Mouse (Mus musculus) forebrain, embryonic 16.5 days (tissue): ENCODE data around the gene Cd101. TPM values are rescaled to one million over a fixed set of nuclear protein-coding genes. Genes with fewer than 3 reads are reported as not detected.

Source experiments
- ATAC-seq: fragments of 200-750 bp; cut with Nextera tagmentation; 2 replicates; pipeline ENCODE4 v1.8.0; 2017; ENCODE audit warnings: mild to moderate bottlenecking, moderate library complexity
- H3K27ac ChIP-seq: fragments of 300-500 bp; sonication (generic); 2 replicates; pipeline ENCODE4 v1.5.1; 2014; ENCODE audit warnings: low read length, control low read depth
- H3K27me3 ChIP-seq: fragments of 300-500 bp; sonication (generic); replicated peaks from 2 replicates; pipeline ENCODE4 v1.6.1; 2014; ENCODE audit warnings: low read length; ENCODE audit not compliant: control insufficient read depth, insufficient read depth
- H3K36me3 ChIP-seq: fragments of 300-500 bp; sonication (generic); 2 replicates; pipeline ENCODE4 v1.6.1; 2014; ENCODE audit not compliant: control insufficient read depth, insufficient read depth
- H3K4me1 ChIP-seq: fragments of 300-500 bp; sonication (generic); replicated peaks from 2 replicates; pipeline ENCODE4 v1.6.1; 2014; ENCODE audit warnings: low read length; ENCODE audit not compliant: control insufficient read depth, insufficient read depth
- H3K4me2 ChIP-seq: fragments of 300-500 bp; sonication (generic); 2 replicates; pipeline ENCODE4 v1.6.1; 2014; ENCODE audit warnings: mild to moderate bottlenecking, low read length, control low read depth
- H3K4me3 ChIP-seq: fragments of 300-500 bp; sonication (generic); replicated peaks from 2 replicates; pipeline ENCODE4 v1.5.1; 2014; ENCODE audit warnings: mild to moderate bottlenecking, low read length, control low read depth
- H3K9ac ChIP-seq: fragments of 300-500 bp; sonication (generic); replicated peaks from 2 replicates; pipeline ENCODE4 v1.6.1; 2014; ENCODE audit warnings: low read depth, low read length, control low read depth
- H3K9me3 ChIP-seq: fragments of 300-500 bp; sonication (generic); 2 replicates; pipeline ENCODE4 v1.6.1; 2016; ENCODE audit warnings: low read length; ENCODE audit not compliant: control insufficient read depth
- WGBS: fragments of 180-500 bp; shearing (Covaris S2); extraction: QIAGEN DNeasy Blood & Tissue Kit; methylation state at CpG from one replicate; pipeline ENCODE4 v1.1.7; 2014; 5-methylcytosine and 5-hydroxymethylcytosine counted together
- polyA plus RNA-seq: library from polyadenylated mRNA; unstranded; fragments of >200 nt; fragmentation: Nextera tagmentation; extraction: Ambion mirVana; gene quantifications from 2 replicates; pipeline ENCODE4 v1.2.1, GENCODE M21; 2015

Cd101 gene
- polyA plus RNA-seq, 1 experiment from 2014 or later = not detected

DNA sequence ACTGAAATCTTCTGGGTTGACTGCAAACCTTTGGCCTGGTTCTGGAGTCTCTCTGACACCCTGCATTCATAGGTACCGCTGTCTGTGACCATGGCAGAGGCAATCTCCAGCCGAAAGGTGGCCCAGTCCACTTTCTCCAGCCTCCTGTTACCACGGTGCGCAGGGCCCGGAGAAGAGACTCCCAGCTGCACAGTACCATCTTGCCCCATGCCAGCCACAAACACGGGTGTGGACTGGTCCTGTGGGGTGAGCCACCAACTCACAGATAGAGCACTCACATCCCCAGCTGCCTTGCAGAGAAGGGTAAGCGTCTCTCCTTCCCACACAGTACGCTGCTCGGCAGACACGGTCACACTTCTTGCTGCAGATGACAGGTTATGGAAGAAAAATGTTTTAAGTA lies 16.4 kb downstream of the Cd101 start:
- H3K27ac ChIP-seq = no peak overlapping the region
- H3K36me3 ChIP-seq = no peaks in the 10 kb centered on the region
- H3K4me3 ChIP-seq = no peak overlapping the region
- 0 out of 2 replicates have a peak, but pooled peaks have one; percentile 21 for ATAC-seq
- H3K4me2 ChIP-seq = no peak overlapping the region
- no peaks in the 10 kb centered on the region for H3K9me3 ChIP-seq
- 91% methylated on average over 10 of the region's 10 CpGs for WGBS
- H3K27me3 ChIP-seq = no peaks in the 10 kb centered on the region
- H3K4me1 ChIP-seq = peaks cover 17% of the 10 kb centered on the region
- no peak overlapping the region for H3K9ac ChIP-seq

- no peak overlapping the region for H3K27ac ChIP-seq
- peaks cover 17% of the 10 kb centered on the region for H3K4me1 ChIP-seq
- no peak overlapping the region for H3K4me3 ChIP-seq
- H3K4me2 ChIP-seq = no peak overlapping the region
- H3K27me3 ChIP-seq = no peaks in the 10 kb centered on the region
- no peak overlapping the region for H3K9ac ChIP-seq
- ATAC-seq = no peak
- H3K36me3 ChIP-seq = no peaks in the 10 kb centered on the region
- WGBS = 49% methylated on average over 8 of the region's 8 CpGs
- no peaks in the 10 kb centered on the region for H3K9me3 ChIP-seq
Measured at GRCm38 (mm10) chr3:101012597-101012996, 16.8 kb downstream of the Cd101 start.

DNA sequence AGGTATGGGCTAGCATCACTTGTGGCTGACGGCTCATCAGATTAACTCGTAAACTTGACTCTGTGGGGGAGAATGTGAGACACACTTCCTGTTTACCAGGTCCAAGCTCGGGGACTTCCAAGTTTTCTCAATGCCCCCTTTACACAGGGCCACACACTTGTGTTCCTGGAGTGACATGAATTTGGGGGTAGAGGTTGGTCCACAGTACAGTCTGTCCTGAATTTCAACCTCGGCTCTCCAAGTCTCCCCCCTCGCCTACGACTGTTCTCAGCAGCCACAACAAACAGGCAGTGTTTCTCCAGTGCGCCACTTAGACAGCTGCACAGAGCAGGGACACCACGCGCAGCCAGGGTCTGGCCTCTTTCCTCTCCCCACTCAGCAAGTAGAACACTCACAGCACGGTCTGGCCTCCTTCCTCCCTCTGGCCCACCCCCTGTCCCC lies 17.2 kb downstream of the Cd101 start:
- Histone ChIP-seq H3K36me3 (no peaks in the 10 kb centered on the region), H3K4me1 (peaks cover 17% of the 10 kb centered on the region), H3K9ac (no peak overlapping the region), H3K27me3 (no peaks in the 10 kb centered on the region), H3K4me3 (no peak overlapping the region), H3K4me2 (no peak overlapping the region), H3K9me3 (no peaks in the 10 kb centered on the region), H3K27ac (no peak overlapping the region)
- ATAC-seq = peak; percentile 69
- 51% methylated on average over 10 of the region's 10 CpGs for WGBS

GRCm38 (mm10) chr3:101011203-101011600 lies 18.2 kb downstream of the Cd101 start:
- Histone ChIP-seq H3K4me1 (peaks cover 17% of the 10 kb centered on the region), H3K4me2 (no peak overlapping the region), H3K27me3 (no peaks in the 10 kb centered on the region), H3K27ac (no peak overlapping the region), H3K9me3 (no peaks in the 10 kb centered on the region), H3K4me3 (no peak overlapping the region), H3K36me3 (no peaks in the 10 kb centered on the region), H3K9ac (no peak overlapping the region)
- 62% methylated on average over 5 of the region's 5 CpGs for WGBS
- no peak for ATAC-seq

- Histone ChIP-seq H3K36me3 (no peaks in the 10 kb centered on the region), H3K4me1 (peaks cover 17% of the 10 kb centered on the region), H3K27me3 (no peaks in the 10 kb centered on the region), H3K4me2 (no peak overlapping the region), H3K4me3 (no peak overlapping the region), H3K9ac (no peak overlapping the region), H3K9me3 (no peaks in the 10 kb centered on the region), H3K27ac (no peak overlapping the region)
- no peak for ATAC-seq
- WGBS = 94% methylated on average over 4 of the region's 4 CpGs
Measured at GRCm38 (mm10) chr3:101010589-101011202, 18.7 kb downstream of the Cd101 start.

- Histone ChIP-seq H3K27ac (no peak overlapping the region), H3K27me3 (no peaks in the 10 kb centered on the region), H3K36me3 (no peaks in the 10 kb centered on the region), H3K9me3 (no peaks in the 10 kb centered on the region), H3K9ac (no peak overlapping the region), H3K4me3 (no peak overlapping the region), H3K4me1 (peaks cover 2% of the 10 kb centered on the region), H3K4me2 (no peak overlapping the region)
- no peak for ATAC-seq
- WGBS = 76% methylated on average over 5 of the region's 5 CpGs
Measured at GRCm38 (mm10) chr3:101007112-101007782, 22.1 kb downstream of the Cd101 start.

DNA sequence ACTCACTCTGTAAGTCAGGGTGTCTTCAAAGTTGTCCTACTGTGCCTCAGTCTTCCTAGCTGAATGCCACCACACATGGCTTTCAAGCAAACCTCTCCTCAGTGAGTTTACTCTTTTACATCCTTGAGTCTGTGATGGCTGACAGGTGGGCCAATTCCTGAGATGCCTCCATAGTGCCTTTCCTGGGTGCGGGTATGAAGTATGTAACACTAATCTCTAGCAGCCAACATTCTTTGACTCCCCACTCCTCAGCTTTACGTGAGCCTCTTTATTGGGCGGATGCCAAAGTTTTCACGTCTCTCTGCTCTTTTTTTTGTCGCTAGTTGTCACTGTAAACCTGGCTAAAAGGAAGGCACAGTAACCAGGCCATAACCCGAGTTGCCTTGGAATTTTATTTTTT lies 24.0 kb downstream of the Cd101 start:
- Histone ChIP-seq H3K4me1 (no peaks in the 10 kb centered on the region), H3K4me2 (no peak overlapping the region), H3K27ac (no peak overlapping the region), H3K36me3 (no peaks in the 10 kb centered on the region), H3K27me3 (no peaks in the 10 kb centered on the region), H3K9me3 (no peaks in the 10 kb centered on the region), H3K9ac (no peak overlapping the region), H3K4me3 (no peak overlapping the region)
- ATAC-seq = no peak
- 67% methylated on average over 6 of the region's 6 CpGs for WGBS

DNA sequence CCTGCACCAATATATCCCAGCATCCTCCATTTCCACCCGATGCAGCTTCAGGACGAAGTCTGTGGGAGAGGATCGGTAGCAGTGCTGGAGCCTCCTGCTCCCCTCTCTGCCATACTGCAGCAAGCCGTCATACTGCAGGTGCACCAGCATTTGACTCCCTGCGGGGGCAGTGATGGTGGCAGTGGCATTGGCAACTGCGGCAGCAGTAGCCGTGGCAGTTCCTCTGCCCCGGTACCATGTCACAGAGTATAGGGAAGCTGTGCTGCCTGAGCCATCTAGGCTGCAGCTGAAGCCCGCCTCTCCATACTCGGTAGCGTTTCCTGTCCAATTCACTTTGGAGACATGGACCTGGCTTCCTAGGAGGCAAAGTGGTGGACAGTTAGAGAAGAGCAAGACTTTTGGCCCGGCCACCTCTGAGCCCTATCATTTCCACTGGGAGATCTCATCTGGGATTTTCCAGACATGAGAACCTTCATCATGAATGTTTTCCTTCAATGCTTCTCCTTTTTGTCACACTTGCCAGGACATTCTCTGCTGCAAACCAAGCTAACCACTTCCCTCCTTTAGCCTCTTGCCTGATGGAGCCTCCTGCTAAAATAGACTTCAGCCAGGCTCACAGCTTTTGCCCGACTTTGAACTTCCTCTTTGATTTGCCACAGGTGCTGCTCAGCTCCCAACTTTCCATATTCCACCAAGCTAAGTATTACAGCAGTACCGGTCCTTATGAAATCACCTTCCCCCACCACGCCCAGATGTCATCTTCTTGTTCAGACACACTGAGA lies 25.6 kb downstream of the Cd101 start:
- Histone ChIP-seq H3K4me3 (no peak overlapping the region), H3K27ac (no peak overlapping the region), H3K36me3 (no peaks in the 10 kb centered on the region), H3K4me2 (no peak overlapping the region), H3K9me3 (no peaks in the 10 kb centered on the region), H3K27me3 (no peaks in the 10 kb centered on the region), H3K9ac (no peak overlapping the region), H3K4me1 (0 out of 2 replicates have a peak, but pooled peaks cover 2% of the 10 kb centered on the region)
- no peak for ATAC-seq
- WGBS = 90% methylated on average over 15 of the region's 15 CpGs

- H3K27me3 ChIP-seq = no peaks in the 10 kb centered on the region
- H3K9ac ChIP-seq = no peak overlapping the region
- 0 out of 2 replicates have a peak, but pooled peaks cover 3% of the 10 kb centered on the region for H3K4me1 ChIP-seq
- WGBS = 33% methylated on average over 2 of the region's 2 CpGs
- H3K4me2 ChIP-seq = no peak overlapping the region
- H3K27ac ChIP-seq = no peak overlapping the region
- no peaks in the 10 kb centered on the region for H3K36me3 ChIP-seq
- H3K4me3 ChIP-seq = no peak overlapping the region
- H3K9me3 ChIP-seq = no peaks in the 10 kb centered on the region
- ATAC-seq = no peak
Measured at GRCm38 (mm10) chr3:100999732-101000131, 29.6 kb downstream of the Cd101 start.
